Mouse (Mus musculus) heart, adult 2 months (tissue): ENCODE results near the gene Cmah.

ENCODE experiments used
- CTCF ChIP-seq: fragments of 200-600 bp; IDR thresholded peaks from 2 replicates; pipeline ENCODE4 v1.8.1; 2022; ENCODE audit warnings: antibody characterized with exemption, mild to moderate bottlenecking, moderate library complexity
- POLR2A ChIP-seq: fragments of 200-500 bp; IDR thresholded peaks from 2 replicates; pipeline ENCODE4 v1.6.1; 2011; ENCODE audit warnings: mild to moderate bottlenecking, low read depth, low read length, control low read depth; ENCODE audit not compliant: insufficient read depth

- no peak for TF ChIP-seq POLR2A
- no peak for TF ChIP-seq CTCF
Measured at GRCm38 (mm10) chr13:24443763-24444347, 116.7 kb downstream of the Cmah start.
